Mouse (Mus musculus) adrenal gland, adult 18-20 months (tissue): Measurements from ENCODE around the gene Ippk. TPM values are rescaled to one million over a fixed set of nuclear protein-coding genes. Genes with fewer than 3 reads are reported as not detected.

ENCODE experiments used
- DNase-seq, 2 experiments: peaks; one replicate each; pipeline ENCODE4 v3.0.0; 2021 to 2022; ENCODE audit warnings: low spot score in 2 of 2
- total RNA-seq, 2 experiments: library from RNA; stranded (reverse); gene quantifications; 1 replicate in 1 of 2; 2 replicates in 1 of 2; pipeline ENCODE4 v1.2.3; 2021

Gene Ippk
- total RNA-seq, 2 experiments from 2014 or later: 35.9 to 44.8 TPM

DNA sequence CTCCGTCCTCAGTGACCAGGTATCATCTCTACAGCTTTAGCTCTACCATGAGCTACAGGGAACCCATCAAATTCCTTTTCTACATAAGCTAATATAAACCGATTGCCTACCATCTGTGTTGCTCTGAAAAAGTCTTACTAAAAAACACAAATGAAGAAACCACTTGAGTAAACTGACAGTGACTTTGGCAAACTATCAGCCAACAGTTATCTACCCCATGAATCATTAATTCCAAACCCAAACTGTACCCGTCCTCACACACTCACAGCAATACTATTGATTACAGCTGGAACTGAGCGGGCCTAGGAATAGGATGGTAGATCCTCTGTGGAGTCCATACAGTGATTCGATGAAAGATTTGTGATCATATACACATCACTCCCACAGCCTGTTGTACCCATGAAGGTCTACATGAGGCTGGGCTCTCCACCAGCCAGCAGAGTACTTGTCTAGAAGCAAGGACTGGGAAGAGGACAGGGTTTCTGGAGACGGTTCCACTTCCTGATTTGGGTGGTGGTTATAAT, 57.9 kb downstream of the Ippk start:
- DNase-seq: no peak

DNA sequence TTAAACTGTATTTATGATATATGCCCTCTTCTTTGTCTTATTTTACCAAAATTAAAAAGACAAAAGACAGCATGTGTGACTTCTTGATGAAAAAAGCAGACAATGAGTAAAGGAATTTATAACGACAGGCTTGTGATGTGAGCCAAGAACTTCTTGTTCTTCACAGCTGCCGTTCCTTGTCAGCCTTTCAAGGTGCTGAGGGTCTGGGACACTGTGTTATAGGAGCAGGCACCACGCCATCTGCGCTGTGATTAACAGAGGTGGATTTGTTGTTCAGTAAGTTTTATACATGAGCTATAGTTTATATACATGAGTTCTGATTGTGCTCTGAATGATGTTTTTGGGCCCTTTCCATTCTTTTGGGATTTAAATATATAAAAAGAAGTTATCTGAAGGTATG, 58.4 kb downstream of the Ippk start:
- DNase-seq: no peak

DNA sequence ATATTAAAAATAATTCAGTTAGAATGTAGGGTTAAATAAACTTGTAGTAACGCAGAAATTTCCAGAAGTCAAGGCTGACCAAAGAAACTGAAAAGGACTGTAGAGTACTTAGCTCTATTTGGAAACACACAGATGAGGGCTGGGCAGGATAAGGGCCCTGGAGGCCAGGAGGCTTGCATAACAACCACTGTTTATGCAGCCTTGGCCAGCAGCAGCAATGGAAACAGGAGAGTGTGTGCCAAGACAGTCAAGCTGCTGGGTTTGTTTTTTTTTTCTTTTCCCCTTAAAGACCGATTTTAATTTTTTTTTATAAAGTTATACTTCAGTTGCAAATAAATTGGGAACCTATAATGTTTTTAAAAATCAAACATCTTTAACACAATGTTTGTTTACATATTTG, 59.0 kb downstream of the Ippk start:
- peak; percentile 46 to 49 for DNase-seq

DNA sequence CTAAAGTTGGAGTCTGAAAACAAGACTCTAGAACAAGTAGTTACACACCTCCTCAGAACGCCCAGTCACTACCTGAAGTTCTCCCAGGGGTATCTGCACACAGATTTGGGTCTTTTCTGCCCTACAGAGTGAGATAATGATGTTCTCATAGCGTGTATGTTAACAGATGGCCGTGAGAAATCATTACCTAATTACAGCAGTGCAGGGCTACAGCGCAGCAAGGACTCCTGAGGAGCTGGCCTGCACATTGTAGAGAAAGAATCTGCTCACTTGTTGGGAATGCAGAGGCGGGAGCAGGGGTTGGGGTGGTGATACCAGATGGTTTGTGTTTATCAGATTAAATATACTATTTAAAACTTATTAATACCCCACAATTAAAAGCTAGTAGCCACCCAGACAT, 59.5 kb downstream of the Ippk start:
- DNase-seq: no peak

DNA sequence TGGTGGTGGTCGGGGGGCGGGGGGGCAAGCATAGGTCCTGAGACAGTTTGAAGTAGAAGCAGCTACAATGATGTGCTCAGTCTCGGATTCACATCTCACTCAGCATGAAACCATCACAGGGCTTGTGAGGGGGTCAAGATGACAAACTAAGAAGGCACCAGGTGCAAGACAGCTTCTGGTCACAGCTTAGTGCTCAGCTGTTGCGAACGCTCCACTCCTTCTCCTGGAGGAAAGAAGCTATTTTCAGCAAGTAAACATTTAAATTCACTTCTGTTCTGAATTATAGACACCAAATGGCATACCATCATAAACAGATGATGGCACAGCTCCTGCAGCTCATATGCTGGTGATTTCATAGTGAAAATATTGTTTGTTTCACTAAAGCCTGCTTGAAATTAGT, 64.3 kb downstream of the Ippk start:
- no peak for DNase-seq

DNA sequence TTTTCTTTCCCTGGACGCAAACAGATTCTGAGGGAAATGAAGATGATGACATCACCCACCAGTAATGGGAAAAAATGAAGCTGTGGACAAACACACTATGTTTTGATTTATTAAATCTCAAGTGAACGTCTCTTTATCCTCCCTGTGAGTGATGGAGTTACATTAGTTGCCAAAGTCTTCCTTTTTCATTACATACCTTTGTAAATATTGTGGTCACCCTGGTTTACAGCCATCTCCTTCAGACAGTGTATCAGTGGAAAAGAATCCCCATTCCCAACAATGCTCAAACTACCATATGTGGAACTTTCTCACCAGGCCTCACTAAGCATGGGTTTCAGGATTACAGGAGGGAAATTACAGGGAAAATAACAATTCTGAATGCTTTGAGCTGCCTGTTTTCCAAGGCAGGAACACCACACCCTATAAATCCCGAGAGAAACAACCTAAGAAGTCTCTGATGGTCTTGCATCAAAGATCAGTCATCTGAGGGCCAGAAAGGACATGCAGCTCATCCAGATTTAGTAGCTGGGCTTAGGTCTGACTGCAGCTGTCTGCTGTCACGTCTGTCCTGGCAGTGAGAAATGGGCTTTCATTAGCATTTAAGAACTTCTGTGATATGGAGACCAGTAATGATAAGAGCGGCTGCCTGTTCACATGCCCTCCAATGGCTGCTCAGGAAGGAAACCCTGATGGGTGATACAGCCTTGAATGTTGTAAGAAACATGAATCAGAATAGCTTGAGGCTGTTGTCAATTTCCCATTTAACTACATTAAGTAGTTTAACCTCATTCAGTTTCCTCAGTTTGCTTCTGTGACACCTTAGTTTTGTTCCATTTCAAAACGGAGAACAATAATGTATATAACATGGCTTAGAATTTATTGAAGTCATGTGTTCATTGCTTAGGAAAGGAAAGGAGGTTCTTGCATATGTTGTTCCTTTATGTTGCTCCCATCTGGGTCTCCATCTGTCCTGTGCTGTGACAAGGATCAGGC, 71.6 kb downstream of the Ippk start, which contains the start of gene Tes3-ps:
Gene Tes3-ps (plus strand): TSS at position 943 of the 993 bp plus-strand sequence.
- DNase-seq: no peak

DNA sequence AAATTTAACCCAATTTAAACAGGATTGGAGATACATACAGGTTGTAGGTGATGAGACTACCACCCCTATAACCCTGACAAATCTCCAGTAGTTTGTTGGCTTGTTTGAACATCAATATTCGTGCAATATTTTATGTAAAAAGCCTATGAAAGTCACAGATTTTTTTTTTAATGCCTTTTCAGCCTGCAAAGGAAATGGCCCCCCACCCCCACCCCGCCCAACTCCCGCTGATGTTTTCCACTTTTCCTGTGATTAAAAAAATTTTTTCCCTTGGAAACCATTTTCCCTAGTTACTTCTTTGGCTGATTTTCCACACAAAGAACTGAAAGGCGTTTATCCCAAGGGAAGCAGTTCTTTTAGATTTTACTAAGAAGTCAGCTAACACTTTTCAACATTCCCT, 83.5 kb downstream of the Ippk start, which contains the start of gene Ecm2:
Gene Ecm2 (plus strand): TSS at position 301 of the 400 bp plus-strand sequence.
- DNase-seq: no peak

DNA sequence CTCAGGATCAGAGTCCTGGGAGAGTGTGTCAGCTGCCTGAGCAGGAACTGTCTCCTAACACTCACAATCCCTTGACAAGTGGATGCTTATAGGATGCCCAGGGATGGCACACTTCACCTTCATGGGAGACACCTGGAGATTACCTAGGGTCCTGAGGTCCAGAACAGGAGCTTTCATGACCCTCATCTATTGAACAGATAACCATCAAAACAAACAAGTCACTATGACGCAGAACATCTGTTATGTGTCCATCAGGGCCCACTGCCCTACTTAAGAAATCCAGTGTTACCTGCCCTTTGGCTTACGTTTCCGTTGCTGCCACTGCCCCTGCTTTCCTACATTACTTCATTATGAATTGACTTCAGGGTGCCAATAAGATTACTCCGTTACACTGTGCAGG, 84.7 kb downstream of the Ippk start:
- no peak for DNase-seq

DNA sequence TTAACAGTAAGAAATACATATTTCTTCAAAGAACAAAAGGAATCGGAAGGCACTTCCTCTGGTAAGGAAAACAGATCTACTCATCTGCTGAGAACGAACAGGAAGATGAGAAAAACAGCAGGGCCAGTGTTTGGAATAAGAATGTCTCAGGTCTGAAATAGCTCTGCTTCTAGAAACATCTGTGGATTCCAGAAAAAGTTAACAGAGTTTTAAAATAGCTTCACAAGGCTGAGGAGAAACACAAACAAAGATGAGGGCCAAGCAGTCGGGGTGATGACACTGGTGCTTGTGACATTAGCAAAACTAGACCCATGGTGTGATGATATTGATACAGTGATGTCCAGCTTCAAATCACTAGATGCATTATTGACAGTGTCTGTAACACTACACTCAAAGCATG, 86.1 kb downstream of the Ippk start:
- DNase-seq: no peak

Other genes starting within 250 kb of the Ippk start
- gene Ninj1, start 233.8 kb upstream of the Ippk start, total RNA-seq: 10 to 100 TPM; 60.6 to 78.3 TPM
- 10 to 100 TPM; 53.2 to 60.3 TPM for gene Card19, start 205.2 kb upstream of the Ippk start, total RNA-seq
- gene Susd3, start 172.5 kb upstream of the Ippk start, total RNA-seq: 1 to 10 TPM; 1.5 to 9.9 TPM
- 1 to 10 TPM; 3.5 to 6.3 TPM for gene Fgd3, start 100.9 kb upstream of the Ippk start, total RNA-seq
- 10 to 100 TPM; 45.7 to 51.4 TPM for gene Bicd2, start 79.7 kb upstream of the Ippk start, total RNA-seq
- gene Tes3-ps, start 72.1 kb downstream of the Ippk start, total RNA-seq: 1 to 10 TPM; 1.0 to 1.1 TPM
- gene Ecm2, start 83.6 kb downstream of the Ippk start, total RNA-seq: 1 to 10 TPM; 6.2 to 8.9 TPM
- 1 to 10 TPM; 2.8 to 7.6 TPM for gene Aspn, start 123.2 kb downstream of the Ippk start, total RNA-seq
- 1 to 10 TPM; 5.6 to 6.3 TPM for gene Omd, start 161.2 kb downstream of the Ippk start, total RNA-seq
- 10 to 100 TPM; 48.1 to 62.8 TPM for gene Ogn, start 186.8 kb downstream of the Ippk start, total RNA-seq
- gene Cenpp, start 231.5 kb downstream of the Ippk start, total RNA-seq: 1 to 10 TPM in 1 of 2 experiments, under 1 TPM in 1; 0.38 to 1.2 TPM
- 10 to 100 TPM; 22.0 to 24.7 TPM for gene Nol8, start 231.8 kb downstream of the Ippk start, total RNA-seq